Mouse (Mus musculus): ENCODE data around the gene Pdcd5. TPM values are rescaled to one million over a fixed set of nuclear protein-coding genes. Genes with fewer than 3 reads are reported as not detected.

The Pdcd5 gene
- 29.5 and 220 TPM in 2 replicates for polyA plus RNA-seq (2012; ENCODE audit: insufficient read depth, low replicate concordance)

GRCm38 (mm10) chr7:35647101-35647698 is at the start of gene Pdcd5:
TSS of gene Pdcd5 (minus strand) at chr7:35647521.
- H3K4me3 ChIP-seq (replicated peaks): peak within 1 kb of the TSS; percentile 98

GRCm38 (mm10) chr7:35692641-35693040 is 45.3 kb upstream of the Pdcd5 start:
- H3K4me1 ChIP-seq: 0 out of 2 replicates have a peak, but pooled peaks cover 2% of the 10 kb centered on the region
- peaks cover 44% of the 10 kb centered on the region for H3K36me3 ChIP-seq (replicated peaks; ENCODE audit: low read length)
- TF ChIP-seq FLI1 (IDR thresholded peaks at IDR 0.05; ENCODE audit: low read length) (no peak), GATA1 (IDR thresholded peaks at IDR 0.05; ENCODE audit: borderline replicate concordance, low read length) (no peak)
- no peaks in the 10 kb centered on the region for H3K9me3 ChIP-seq
- H3K4me3 ChIP-seq (replicated peaks): no peak overlapping the region
- H3K27me3 ChIP-seq (replicated peaks): no peaks in the 10 kb centered on the region

More at GRCm38 (mm10) chr7:35647101-35647698, at the start of gene Pdcd5:
- H3K36me3 ChIP-seq (replicated peaks; ENCODE audit: low read length): peaks cover 36% of the 10 kb centered on the region
- peaks cover 27% of the 10 kb centered on the region for H3K4me1 ChIP-seq
- TF ChIP-seq GATA1 (IDR thresholded peaks at IDR 0.05; ENCODE audit: borderline replicate concordance, low read length) (no peak), FLI1 (IDR thresholded peaks at IDR 0.05; ENCODE audit: low read length) (no peak)
- H3K27me3 ChIP-seq (replicated peaks): peaks cover 2% of the 10 kb centered on the region
- peaks cover 23% of the 10 kb centered on the region for H3K9me3 ChIP-seq

GRCm38 (mm10) chr7:35692117-35692516 is 44.8 kb upstream of the Pdcd5 start:
- 0 out of 2 replicates have a peak, but pooled peaks cover 4% of the 10 kb centered on the region for H3K4me1 ChIP-seq
- no peaks in the 10 kb centered on the region for H3K27me3 ChIP-seq (replicated peaks)
- H3K36me3 ChIP-seq (replicated peaks; ENCODE audit: low read length): peaks cover 44% of the 10 kb centered on the region
- no peak overlapping the region for H3K4me3 ChIP-seq (replicated peaks)
- H3K9me3 ChIP-seq: no peaks in the 10 kb centered on the region
- no peak for TF ChIP-seq GATA1 (IDR thresholded peaks at IDR 0.05; ENCODE audit: borderline replicate concordance, low read length)
- no peak for TF ChIP-seq FLI1 (IDR thresholded peaks at IDR 0.05; ENCODE audit: low read length)

GRCm38 (mm10) chr7:35688781-35689349 is 41.5 kb upstream of the Pdcd5 start:
- H3K36me3 ChIP-seq (replicated peaks; ENCODE audit: low read length): peaks cover 37% of the 10 kb centered on the region
- TF ChIP-seq GATA1 (IDR thresholded peaks at IDR 0.05; ENCODE audit: borderline replicate concordance, low read length): no peak
- no peak for TF ChIP-seq FLI1 (IDR thresholded peaks at IDR 0.05; ENCODE audit: low read length)
- no peak overlapping the region for H3K4me3 ChIP-seq (replicated peaks)
- no peaks in the 10 kb centered on the region for H3K9me3 ChIP-seq
- 0 out of 2 replicates have a peak, but pooled peaks cover 4% of the 10 kb centered on the region for H3K4me1 ChIP-seq
- no peaks in the 10 kb centered on the region for H3K27me3 ChIP-seq (replicated peaks)

GRCm38 (mm10) chr7:35688276-35688675 is 41.0 kb upstream of the Pdcd5 start:
- no peaks in the 10 kb centered on the region for H3K27me3 ChIP-seq (replicated peaks)
- H3K36me3 ChIP-seq (replicated peaks; ENCODE audit: low read length): peaks cover 37% of the 10 kb centered on the region
- TF ChIP-seq FLI1 (IDR thresholded peaks at IDR 0.05; ENCODE audit: low read length) (no peak), GATA1 (IDR thresholded peaks at IDR 0.05; ENCODE audit: borderline replicate concordance, low read length) (no peak)
- H3K4me3 ChIP-seq (replicated peaks): no peak overlapping the region
- 0 out of 2 replicates have a peak, but pooled peaks cover 4% of the 10 kb centered on the region for H3K4me1 ChIP-seq
- no peaks in the 10 kb centered on the region for H3K9me3 ChIP-seq

- Histone ChIP-seq H3K36me3 (replicated peaks; ENCODE audit: low read length) (peaks cover 30% of the 10 kb centered on the region), H3K9me3 (no peaks in the 10 kb centered on the region), H3K4me3 (replicated peaks) (no peak overlapping the region), H3K27me3 (replicated peaks) (no peaks in the 10 kb centered on the region), H3K4me1 (0 out of 2 replicates have a peak, but pooled peaks cover 4% of the 10 kb centered on the region)
- TF ChIP-seq GATA1 (IDR thresholded peaks at IDR 0.05; ENCODE audit: borderline replicate concordance, low read length) (no peak), FLI1 (IDR thresholded peaks at IDR 0.05; ENCODE audit: low read length) (no peak)
These were observed 39.9 kb upstream of the Pdcd5 start for GRCm38 (mm10) chr7:35687229-35687628.

- TF ChIP-seq GATA1 (IDR thresholded peaks at IDR 0.05; ENCODE audit: borderline replicate concordance, low read length) (no peak), FLI1 (IDR thresholded peaks at IDR 0.05; ENCODE audit: low read length) (no peak)
- Histone ChIP-seq H3K36me3 (replicated peaks; ENCODE audit: low read length) (peaks cover 27% of the 10 kb centered on the region), H3K9me3 (peaks cover under 1% of the 10 kb centered on the region; the same call in 1 of the 2 replicates), H3K4me3 (replicated peaks) (no peak overlapping the region), H3K27me3 (replicated peaks) (no peaks in the 10 kb centered on the region), H3K4me1 (0 out of 2 replicates have a peak, but pooled peaks cover 4% of the 10 kb centered on the region)
These were observed 39.4 kb upstream of the Pdcd5 start for GRCm38 (mm10) chr7:35686756-35687155.

GRCm38 (mm10) chr7:35686216-35686615 is 38.9 kb upstream of the Pdcd5 start:
- 0 out of 2 replicates have a peak, but pooled peaks cover 4% of the 10 kb centered on the region for H3K4me1 ChIP-seq
- no peaks in the 10 kb centered on the region for H3K27me3 ChIP-seq (replicated peaks)
- H3K9me3 ChIP-seq: peaks cover 4% of the 10 kb centered on the region
- TF ChIP-seq GATA1 (IDR thresholded peaks at IDR 0.05; ENCODE audit: borderline replicate concordance, low read length): no peak
- no peak for TF ChIP-seq FLI1 (IDR thresholded peaks at IDR 0.05; ENCODE audit: low read length)
- no peak overlapping the region for H3K4me3 ChIP-seq (replicated peaks)
- H3K36me3 ChIP-seq (replicated peaks; ENCODE audit: low read length): peaks cover 21% of the 10 kb centered on the region

GRCm38 (mm10) chr7:35683409-35684122 is 36.2 kb upstream of the Pdcd5 start:
- TF ChIP-seq GATA1 (IDR thresholded peaks at IDR 0.05; ENCODE audit: borderline replicate concordance, low read length) (no peak), FLI1 (IDR thresholded peaks at IDR 0.05; ENCODE audit: low read length) (no peak)

More at GRCm38 (mm10) chr7:35683409-35684122, 36.2 kb upstream of the Pdcd5 start:
- no peak overlapping the region for H3K4me3 ChIP-seq (replicated peaks)
- H3K4me1 ChIP-seq: 0 out of 2 replicates have a peak, but pooled peaks cover 4% of the 10 kb centered on the region
- H3K36me3 ChIP-seq (replicated peaks; ENCODE audit: low read length): no peaks in the 10 kb centered on the region
- H3K9me3 ChIP-seq: peaks cover 4% of the 10 kb centered on the region
- H3K27me3 ChIP-seq (replicated peaks): no peaks in the 10 kb centered on the region

Data from megakaryocyte, embryonic 14.5 days (primary cell).